Comparison of ENCODE assay signal across 22 mouse cellular contexts in the genomic region with DNA sequence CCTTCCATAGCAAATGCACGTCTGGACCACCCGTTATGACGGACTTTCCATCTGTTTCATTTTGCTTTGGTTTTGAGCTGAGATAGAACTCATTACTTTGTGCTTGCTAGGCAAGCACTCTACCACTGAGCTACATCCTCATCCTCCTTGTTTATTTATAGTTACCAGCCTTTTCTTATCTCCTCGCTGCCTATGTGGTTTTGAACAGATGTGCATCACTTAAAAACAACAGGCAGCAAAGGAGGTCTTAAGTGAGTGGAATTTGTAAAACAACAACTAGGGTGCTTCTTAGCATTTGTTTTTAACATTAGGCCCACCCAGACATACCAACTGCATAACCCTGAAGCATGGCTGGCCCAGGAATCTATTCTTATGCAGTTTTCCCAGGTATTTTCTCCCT.
A peak's percentile ranks its signal among the peaks of the same experiment; 100 is the strongest.
DNase-seq lines count a peak whose midpoint lies in the region; ATAC-seq and TF ChIP-seq lines count a peak whose summit lies in the region.
"Had no signal": no experiment of that assay in that cellular context is flagged by ENCODE, and none has a peak within 500 bp of the region (broad histone marks: within the 10 kb centered on the region; RNA-seq: fewer than 3 reads in every experiment).

No protein-coding gene starts in this region.

- no peak for TF ChIP-seq CTCF in testis, adult 2 months (IDR thresholded peaks at IDR 0.05; ENCODE audit: control insufficient read depth, insufficient read depth, insufficient replicate concordance, low read depth, low read length)
- TF ChIP-seq CTCF in lung, adult 2 months (IDR thresholded peaks at IDR 0.05; ENCODE audit: insufficient read depth, low read length), result no peak

- no peak overlapping the region for H3K27ac ChIP-seq in testis, adult 2 months (ENCODE audit: control insufficient read depth, insufficient read depth, low read depth, low read length)
- H3K27ac ChIP-seq in liver, embryonic 13.5 days, result peak overlapping the region; percentile 92
- H3K27ac ChIP-seq: forebrain, embryonic 13.5 days; hindbrain, embryonic 12.5 days; limb, embryonic 13.5 days; lung, embryonic 15.5 days; neural tube, embryonic 13.5 days had no signal

- peak overlapping the region; percentile 49; the same call in 1 of the 2 replicates for H3K9ac ChIP-seq in liver, embryonic 13.5 days
- H3K9ac ChIP-seq: forebrain, embryonic 13.5 days; heart, embryonic 12.5 days; hindbrain, embryonic 12.5 days; limb, embryonic 13.5 days; lung, embryonic 15.5 days; neural tube, embryonic 13.5 days had no signal

- no peaks in the 10 kb centered on the region for H3K9me3 ChIP-seq in liver, embryonic 13.5 days (replicated peaks)
- H3K9me3 ChIP-seq: forebrain, embryonic 13.5 days; heart, embryonic 12.5 days; hindbrain, embryonic 12.5 days; limb, embryonic 13.5 days; lung, embryonic 15.5 days; neural tube, embryonic 13.5 days had no signal

- DNase-seq in testis, postnatal 10 days (ENCODE audit: low spot score), result no peak
- DNase-seq in c-Kit-positive CD71-positive TER-119-positive erythroid progenitor cells, embryonic 14.5 days (ENCODE audit: low spot score), result peak; percentile 64
- DNase-seq in liver, embryonic 13.5 days, result peak; percentile 36
- no peak for DNase-seq in lung, adult 2 months
- no peak for DNase-seq in thymus, postnatal 10 days (ENCODE audit: low spot score in 2 of 2)
- no peak for DNase-seq in MN1 (ENCODE audit: low spot score)
- DNase-seq: cerebellum, adult 9-10 months; heart, postnatal 10 days; kidney, adult 11 months; kidney, postnatal 4 days; lung, postnatal 36 days; thymus, postnatal 36 days had no signal

- peak overlapping the region; percentile 3; the same call in 1 of the 2 replicates for H3K4me3 ChIP-seq in testis, adult 2 months (ENCODE audit: control insufficient read depth, low read depth, low read length)
- no peak overlapping the region for H3K4me3 ChIP-seq in liver, embryonic 13.5 days (replicated peaks)
- no peak overlapping the region for H3K4me3 ChIP-seq in lung, adult 2 months (replicated peaks; ENCODE audit: extremely low read depth, low read depth, low read length)
- H3K4me3 ChIP-seq: forebrain, embryonic 13.5 days; heart, embryonic 12.5 days; hindbrain, embryonic 12.5 days; limb, embryonic 13.5 days; lung, embryonic 15.5 days; myocyte; neural tube, embryonic 13.5 days had no signal

- WGBS in liver, embryonic 13.5 days (ENCODE audit: insufficient replicate concordance), result 27% methylated on average over 4 of the region's 4 CpGs
- 85% methylated on average over 4 of the region's 4 CpGs for WGBS in lung, adult 2 months

- no peak for TF ChIP-seq POLR2A in testis, adult 2 months (IDR thresholded peaks at IDR 0.05; ENCODE audit: control insufficient read depth, low read depth, low read length)
- no peak for TF ChIP-seq POLR2A in lung, adult 2 months (IDR thresholded peaks at IDR 0.05; ENCODE audit: borderline replicate concordance, extremely low read depth, low read depth, low read length)

- H3K4me2 ChIP-seq in liver, embryonic 13.5 days, result peak overlapping the region; percentile 23
- H3K4me2 ChIP-seq: forebrain, embryonic 13.5 days; heart, embryonic 12.5 days; hindbrain, embryonic 12.5 days; limb, embryonic 13.5 days; lung, embryonic 15.5 days; neural tube, embryonic 13.5 days had no signal

- H3K36me3 ChIP-seq in testis, adult 2 months (ENCODE audit: control insufficient read depth, insufficient read depth, low read length), result no peaks in the 10 kb centered on the region
- no peaks in the 10 kb centered on the region for H3K36me3 ChIP-seq in liver, embryonic 13.5 days
- H3K36me3 ChIP-seq: heart, embryonic 12.5 days; hindbrain, embryonic 12.5 days; limb, embryonic 13.5 days; lung, embryonic 15.5 days; neural tube, embryonic 13.5 days had no signal

- peak; percentile 92 for ATAC-seq in liver, embryonic 13.5 days (ENCODE audit: low read depth)
- ATAC-seq in megakaryocyte-erythroid progenitor cell, adult 5-6 weeks (replicated peaks; ENCODE audit: low FRiP score, low TSS enrichment, poor library complexity, severe bottlenecking), result peak; percentile 95
- ATAC-seq: forebrain, embryonic 13.5 days; midbrain, embryonic 16.5 days had no signal

- H3K4me1 ChIP-seq in testis, adult 2 months (ENCODE audit: control insufficient read depth, insufficient read depth, low read length), result no peaks in the 10 kb centered on the region
- peaks cover 47% of the 10 kb centered on the region for H3K4me1 ChIP-seq in liver, embryonic 13.5 days (replicated peaks)
- no peaks in the 10 kb centered on the region for H3K4me1 ChIP-seq in lung, adult 2 months (ENCODE audit: control insufficient read depth, insufficient read depth, low read length)
- H3K4me1 ChIP-seq: forebrain, embryonic 13.5 days; hindbrain, embryonic 12.5 days; limb, embryonic 13.5 days; neural tube, embryonic 13.5 days had no signal

- no peaks in the 10 kb centered on the region for H3K27me3 ChIP-seq in testis, adult 2 months (ENCODE audit: control insufficient read depth, insufficient read depth, low read length)
- no peaks in the 10 kb centered on the region for H3K27me3 ChIP-seq in liver, embryonic 13.5 days
- H3K27me3 ChIP-seq: forebrain, embryonic 13.5 days; heart, embryonic 12.5 days; hindbrain, embryonic 12.5 days; limb, embryonic 13.5 days; lung, embryonic 15.5 days; neural tube, embryonic 13.5 days had no signal

Comparison
In these comparisons a context has a peak if more than half of its experiments do, and no peak if none do; other contexts are left out.
1. DNase-seq: peak in c-Kit-positive CD71-positive TER-119-positive erythroid progenitor cells, embryonic 14.5 days (single experiment) and liver, embryonic 13.5 days (single experiment); none in testis, postnatal 10 days (single experiment), lung, adult 2 months (single experiment), thymus, postnatal 10 days (0 of 2) and MN1 (single experiment).